Mouse (Mus musculus) skeletal muscle tissue, adult 2 months (tissue): ENCODE measurements around the gene Tfap2a.

Experiments
- DNase-seq: peaks from one replicate; pipeline ENCODE4 v3.0.0-alpha.2; 2012; ENCODE audit warnings: low read depth, low spot score

Tfap2a gene

GRCm38 (mm10) chr13:40738196-40738880 lies at the start of gene Tfap2a:
Gene Tfap2a (minus strand): TSS chr13:40738376.
- DNase-seq: no peak

GRCm38 (mm10) chr13:40784202-40784771 lies 46.1 kb upstream of the Tfap2a start:
- no peak for DNase-seq

GRCm38 (mm10) chr13:40757995-40758394 lies 19.8 kb upstream of the Tfap2a start:
- DNase-seq: no peak

GRCm38 (mm10) chr13:40756356-40756755 lies 18.2 kb upstream of the Tfap2a start:
- DNase-seq: no peak

- no peak for DNase-seq
Observed at GRCm38 (mm10) chr13:40754091-40754490, 15.9 kb upstream of the Tfap2a start.

- DNase-seq: no peak
Observed at GRCm38 (mm10) chr13:40751889-40752288, 13.7 kb upstream of the Tfap2a start.

GRCm38 (mm10) chr13:40749603-40749905 lies 11.4 kb upstream of the Tfap2a start:
- no peak for DNase-seq

- no peak for DNase-seq
Observed at GRCm38 (mm10) chr13:40748785-40749602, 10.8 kb upstream of the Tfap2a start.

- DNase-seq: no peak
Observed at GRCm38 (mm10) chr13:40744111-40744805, 6.1 kb upstream of the Tfap2a start.

- DNase-seq: no peak
Observed at GRCm38 (mm10) chr13:40743221-40743620, 5.0 kb upstream of the Tfap2a start.

GRCm38 (mm10) chr13:40741841-40742550 lies 3.8 kb upstream of the Tfap2a start:
- no peak for DNase-seq

- DNase-seq: no peak
Observed at GRCm38 (mm10) chr13:40741436-40741835, 3.3 kb upstream of the Tfap2a start.

GRCm38 (mm10) chr13:40740727-40741360 lies 2.7 kb upstream of the Tfap2a start:
- DNase-seq: no peak

- no peak for DNase-seq
Observed at GRCm38 (mm10) chr13:40739901-40740300, 1.7 kb upstream of the Tfap2a start.

GRCm38 (mm10) chr13:40739121-40739650 lies 1.0 kb upstream of the Tfap2a start:
- no peak for DNase-seq

- DNase-seq: no peak
Observed at GRCm38 (mm10) chr13:40737761-40738160, 415 bp downstream of the Tfap2a start.

GRCm38 (mm10) chr13:40737099-40737498 lies 1.1 kb downstream of the Tfap2a start:
- no peak for DNase-seq

- DNase-seq: no peak
Observed at GRCm38 (mm10) chr13:40736107-40736780, 1.9 kb downstream of the Tfap2a start.

GRCm38 (mm10) chr13:40735416-40736106 lies 2.6 kb downstream of the Tfap2a start:
- no peak for DNase-seq
